Mouse (Mus musculus): ENCODE measurements around the gene Shisal1. TPM values are rescaled to one million over a fixed set of nuclear protein-coding genes. Genes with fewer than 3 reads are reported as not detected.
A peak's percentile ranks its signal among the peaks of the same experiment; 100 is the strongest.

Shisal1 gene
- 1.6 and 2.2 TPM in 2 replicates for polyA plus RNA-seq (2012; rRNA removed)

DNA sequence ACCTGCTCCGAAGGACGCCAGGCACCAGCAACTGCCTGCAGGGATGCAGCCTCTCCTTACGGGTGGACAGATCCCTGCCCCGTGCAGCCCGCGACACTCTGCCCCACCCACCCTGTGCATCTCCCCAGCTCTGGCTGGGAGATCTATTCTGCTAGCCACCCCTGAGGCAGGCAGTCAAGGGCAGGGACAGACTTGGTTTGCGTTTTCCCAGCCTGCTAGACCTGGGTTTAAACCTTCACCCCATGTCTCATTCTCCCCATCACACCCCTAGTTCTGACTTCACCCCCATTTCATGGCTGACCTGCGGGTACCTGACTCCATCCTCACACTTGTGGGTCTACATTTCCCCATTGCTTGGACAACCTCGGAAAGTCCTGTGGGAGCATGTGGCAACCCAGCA lies at the start of gene Shisal1:
TSS of gene Shisal1 (minus strand) at position 101 of the 400 bp plus-strand sequence.
- WGBS: 28% methylated on average over 9 of the region's 9 CpGs
- Histone ChIP-seq H3K36me3 (ENCODE audit: control insufficient read depth, insufficient read depth, low read length) (no peaks in the 10 kb centered on the region), H3K27ac (ENCODE audit: insufficient read depth, low read depth, low read length) (no peak within 1 kb of the TSS), H3K27me3 (replicated peaks; ENCODE audit: control insufficient read depth, insufficient read depth, low read length) (no peaks in the 10 kb centered on the region), H3K4me1 (ENCODE audit: control insufficient read depth, insufficient read depth, low read length) (no peaks in the 10 kb centered on the region), H3K4me3 (ENCODE audit: insufficient read depth, low read depth, low read length) (peak within 1 kb of the TSS; percentile 26; the same call in 1 of the 2 replicates)
- DNase-seq: no peak
- no peak for TF ChIP-seq CTCF (conservative IDR thresholded peaks at IDR 0.05; ENCODE audit: insufficient read depth, insufficient read length, low read depth, low read length)
- TF ChIP-seq POLR2A (IDR thresholded peaks at IDR 0.05; ENCODE audit: low read depth, low read length): no peak

DNA sequence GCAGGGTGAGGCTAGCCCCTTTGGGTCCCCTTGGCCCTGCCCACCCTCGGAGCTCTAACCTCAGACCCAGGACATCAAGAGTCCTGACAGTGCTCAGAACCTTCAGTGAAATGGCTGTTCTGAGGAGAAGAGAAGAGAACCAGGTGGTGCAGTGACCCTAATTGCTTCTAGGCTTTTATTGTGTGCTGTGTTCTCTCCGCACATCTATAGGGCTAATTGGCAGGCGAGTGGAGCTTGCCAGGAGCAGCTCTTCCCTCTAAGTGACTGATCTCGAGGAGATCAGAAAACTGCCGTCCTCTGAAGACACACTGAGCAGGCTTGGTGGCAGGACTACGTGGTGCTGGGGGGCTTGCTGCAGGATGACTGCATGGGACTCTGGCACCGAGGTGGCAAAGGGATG lies 43.6 kb upstream of the Shisal1 start:
- no peak for DNase-seq
- TF ChIP-seq POLR2A (IDR thresholded peaks at IDR 0.05; ENCODE audit: low read depth, low read length) (no peak), CTCF (conservative IDR thresholded peaks at IDR 0.05; ENCODE audit: insufficient read depth, insufficient read length, low read depth, low read length) (no peak)
- WGBS: 69% methylated on average over 7 of the region's 7 CpGs
- Histone ChIP-seq H3K4me1 (ENCODE audit: control insufficient read depth, insufficient read depth, low read length) (no peaks in the 10 kb centered on the region), H3K4me3 (ENCODE audit: insufficient read depth, low read depth, low read length) (no peak overlapping the region), H3K36me3 (ENCODE audit: control insufficient read depth, insufficient read depth, low read length) (no peaks in the 10 kb centered on the region), H3K27me3 (replicated peaks; ENCODE audit: control insufficient read depth, insufficient read depth, low read length) (no peaks in the 10 kb centered on the region), H3K27ac (ENCODE audit: insufficient read depth, low read depth, low read length) (no peak overlapping the region)

DNA sequence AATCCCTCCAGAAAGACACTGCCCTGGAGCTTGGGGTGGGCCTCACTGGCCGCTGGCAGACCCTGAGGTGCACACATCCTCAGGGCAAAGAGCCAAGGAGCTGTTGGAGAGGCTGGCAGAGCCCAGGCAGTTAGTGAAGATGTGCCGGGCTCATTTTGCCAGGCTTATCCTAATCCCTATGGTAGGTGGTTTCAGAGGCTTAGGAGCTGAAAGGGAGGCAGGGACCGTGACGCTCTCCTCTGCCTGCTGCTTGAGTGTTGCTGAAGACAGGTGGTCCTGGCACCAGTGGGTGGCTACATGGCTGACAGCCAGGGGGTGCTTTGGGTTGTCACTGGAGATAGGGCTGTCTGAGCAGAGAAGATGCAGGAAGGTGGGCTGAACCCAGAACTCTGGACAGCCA lies 37.4 kb upstream of the Shisal1 start:
- Histone ChIP-seq H3K27ac (ENCODE audit: insufficient read depth, low read depth, low read length) (no peak overlapping the region), H3K4me1 (ENCODE audit: control insufficient read depth, insufficient read depth, low read length) (peaks cover 13% of the 10 kb centered on the region), H3K27me3 (replicated peaks; ENCODE audit: control insufficient read depth, insufficient read depth, low read length) (no peaks in the 10 kb centered on the region), H3K36me3 (ENCODE audit: control insufficient read depth, insufficient read depth, low read length) (no peaks in the 10 kb centered on the region), H3K4me3 (ENCODE audit: insufficient read depth, low read depth, low read length) (no peak overlapping the region)
- 57% methylated on average over 4 of the region's 4 CpGs for WGBS
- TF ChIP-seq POLR2A (IDR thresholded peaks at IDR 0.05; ENCODE audit: low read depth, low read length) (no peak), CTCF (conservative IDR thresholded peaks at IDR 0.05; ENCODE audit: insufficient read depth, insufficient read length, low read depth, low read length) (no peak)
- no peak for DNase-seq

GRCm38 (mm10) chr15:84483622-84484021 lies 36.7 kb upstream of the Shisal1 start:
- peaks cover 13% of the 10 kb centered on the region for H3K4me1 ChIP-seq (ENCODE audit: control insufficient read depth, insufficient read depth, low read length)
- WGBS: 20% methylated on average over 5 of the region's 5 CpGs
- no peak overlapping the region for H3K4me3 ChIP-seq (ENCODE audit: insufficient read depth, low read depth, low read length)
- H3K36me3 ChIP-seq (ENCODE audit: control insufficient read depth, insufficient read depth, low read length): no peaks in the 10 kb centered on the region
- no peak for TF ChIP-seq CTCF (conservative IDR thresholded peaks at IDR 0.05; ENCODE audit: insufficient read depth, insufficient read length, low read depth, low read length)
- peak; percentile 84 for DNase-seq
- no peak overlapping the region for H3K27ac ChIP-seq (ENCODE audit: insufficient read depth, low read depth, low read length)
- no peaks in the 10 kb centered on the region for H3K27me3 ChIP-seq (replicated peaks; ENCODE audit: control insufficient read depth, insufficient read depth, low read length)

DNA sequence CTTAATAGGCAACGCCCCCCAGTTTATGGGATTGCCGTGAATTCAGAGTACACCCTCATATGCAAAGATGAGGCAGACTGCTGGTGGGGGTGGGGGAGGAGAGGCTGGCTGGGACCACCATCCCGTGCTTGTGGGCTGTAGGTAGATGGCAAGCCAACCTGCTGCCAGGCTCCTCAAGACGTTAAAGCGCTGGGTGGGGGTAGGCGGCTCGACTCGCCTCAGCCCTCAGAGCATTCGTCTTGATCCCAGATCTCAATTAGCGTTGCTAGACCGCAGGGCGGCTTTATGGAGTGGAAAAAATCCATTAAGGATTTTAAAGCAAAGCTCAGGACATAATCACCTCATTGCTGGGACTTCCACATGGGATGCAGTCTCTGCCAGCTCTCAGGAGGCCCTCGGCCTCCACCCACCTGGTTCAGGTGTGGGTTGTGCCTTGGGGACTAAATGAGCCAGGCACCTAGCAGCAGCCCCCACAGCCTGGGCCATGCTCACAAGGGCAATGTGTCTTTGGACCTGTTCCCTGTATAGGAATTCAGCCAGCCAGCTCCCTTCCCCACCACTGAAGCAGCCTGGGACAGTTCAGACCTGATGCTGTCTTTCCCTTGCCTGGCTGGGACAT lies 34.5 kb upstream of the Shisal1 start:
- no peaks in the 10 kb centered on the region for H3K27me3 ChIP-seq (replicated peaks; ENCODE audit: control insufficient read depth, insufficient read depth, low read length)
- H3K4me3 ChIP-seq (ENCODE audit: insufficient read depth, low read depth, low read length): no peak overlapping the region
- no peaks in the 10 kb centered on the region for H3K36me3 ChIP-seq (ENCODE audit: control insufficient read depth, insufficient read depth, low read length)
- peaks cover 13% of the 10 kb centered on the region for H3K4me1 ChIP-seq (ENCODE audit: control insufficient read depth, insufficient read depth, low read length)
- WGBS: 47% methylated on average over 13 of the region's 13 CpGs
- peak; percentile 50 for DNase-seq
- TF ChIP-seq POLR2A (IDR thresholded peaks at IDR 0.05; ENCODE audit: low read depth, low read length) (no peak), CTCF (conservative IDR thresholded peaks at IDR 0.05; ENCODE audit: insufficient read depth, insufficient read length, low read depth, low read length) (no peak)
- no peak overlapping the region for H3K27ac ChIP-seq (ENCODE audit: insufficient read depth, low read depth, low read length)

DNA sequence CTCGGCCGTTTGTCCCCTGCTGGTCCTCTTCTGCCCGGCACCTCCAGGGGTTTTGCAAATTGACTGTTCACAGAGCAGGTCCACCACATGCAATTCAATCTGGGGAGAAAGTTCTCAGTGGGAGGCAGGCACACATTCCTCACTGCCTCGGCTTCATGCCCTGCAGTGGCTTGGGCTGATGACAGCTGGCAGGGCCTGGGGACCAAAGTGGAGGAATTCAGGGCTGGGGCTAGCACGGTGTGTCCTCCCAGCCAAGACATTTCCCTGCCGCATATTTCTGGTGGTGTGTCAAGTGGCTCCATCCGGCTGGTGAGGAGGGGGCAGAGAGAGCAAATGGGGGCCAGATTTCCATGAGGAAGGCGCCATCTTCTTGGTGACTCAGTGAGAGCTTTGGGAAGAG lies 22.5 kb upstream of the Shisal1 start:
- H3K4me3 ChIP-seq (ENCODE audit: insufficient read depth, low read depth, low read length): no peak overlapping the region
- H3K36me3 ChIP-seq (ENCODE audit: control insufficient read depth, insufficient read depth, low read length): no peaks in the 10 kb centered on the region
- H3K27ac ChIP-seq (ENCODE audit: insufficient read depth, low read depth, low read length): no peak overlapping the region
- DNase-seq: peak; percentile 18
- no peak for TF ChIP-seq CTCF (conservative IDR thresholded peaks at IDR 0.05; ENCODE audit: insufficient read depth, insufficient read length, low read depth, low read length)
- TF ChIP-seq POLR2A (IDR thresholded peaks at IDR 0.05; ENCODE audit: low read depth, low read length): no peak
- no peaks in the 10 kb centered on the region for H3K27me3 ChIP-seq (replicated peaks; ENCODE audit: control insufficient read depth, insufficient read depth, low read length)
- 33% methylated on average over 8 of the region's 8 CpGs for WGBS
- H3K4me1 ChIP-seq (ENCODE audit: control insufficient read depth, insufficient read depth, low read length): no peaks in the 10 kb centered on the region

- Histone ChIP-seq H3K27ac (ENCODE audit: insufficient read depth, low read depth, low read length) (no peak overlapping the region), H3K4me1 (ENCODE audit: control insufficient read depth, insufficient read depth, low read length) (no peaks in the 10 kb centered on the region), H3K36me3 (ENCODE audit: control insufficient read depth, insufficient read depth, low read length) (no peaks in the 10 kb centered on the region), H3K4me3 (ENCODE audit: insufficient read depth, low read depth, low read length) (no peak overlapping the region), H3K27me3 (replicated peaks; ENCODE audit: control insufficient read depth, insufficient read depth, low read length) (no peaks in the 10 kb centered on the region)
- TF ChIP-seq CTCF (conservative IDR thresholded peaks at IDR 0.05; ENCODE audit: insufficient read depth, insufficient read length, low read depth, low read length) (no peak), POLR2A (IDR thresholded peaks at IDR 0.05; ENCODE audit: low read depth, low read length) (no peak)
- WGBS: 81% methylated on average over 5 of the region's 5 CpGs
- no peak for DNase-seq
Measured at GRCm38 (mm10) chr15:84467761-84468160, 20.9 kb upstream of the Shisal1 start.
